Mouse (Mus musculus): ENCODE results near the gene Tmppe. TPM values are rescaled to one million over a fixed set of nuclear protein-coding genes. Genes with fewer than 3 reads are reported as not detected.
"Not testable (repeated sequence)": the region's sequence is repeated elsewhere in the genome, so short reads cannot be mapped to it uniquely, and the experiment has no call there.

Tmppe gene
- 2.8 and 4.9 TPM in 2 replicates for polyA plus RNA-seq (2014; fragmentation: Nextera tagmentation; extraction: Ambion mirVana)

DNA sequence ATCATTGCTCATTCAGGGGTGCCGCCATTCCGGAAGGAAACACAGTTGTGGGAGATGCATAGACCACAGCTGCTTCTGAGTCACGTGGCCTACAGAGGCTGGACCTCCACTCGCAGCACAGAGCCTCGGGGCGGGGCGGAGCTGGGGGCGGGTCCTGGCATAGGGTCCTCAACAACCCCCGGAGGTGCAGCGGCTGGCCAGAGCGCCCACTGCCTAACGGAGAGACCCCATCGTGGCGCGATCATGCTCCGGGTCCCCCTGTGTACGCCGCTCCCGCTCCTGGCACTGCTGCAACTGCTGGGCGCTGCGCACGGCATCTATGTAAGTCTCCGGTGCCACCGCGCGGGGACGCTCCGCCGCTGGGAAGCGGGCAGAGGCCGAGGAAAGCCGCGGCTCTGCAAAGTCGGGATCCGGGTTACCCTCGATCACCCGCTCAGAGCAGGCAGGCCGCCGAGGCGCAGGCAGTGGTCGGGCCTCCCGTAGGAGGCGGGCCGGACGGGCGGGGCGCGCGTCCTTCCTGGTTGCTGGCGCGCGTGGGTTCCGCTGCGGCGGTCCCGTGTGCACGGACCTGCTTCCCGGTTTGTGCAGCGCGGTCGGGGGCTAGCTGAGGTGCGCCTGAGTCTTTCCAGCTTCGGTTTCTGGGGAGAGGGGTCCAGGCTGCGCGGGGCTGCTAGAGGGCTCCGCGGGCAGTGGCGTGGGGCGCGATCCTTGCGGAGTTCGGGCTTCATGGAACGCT lies at the start of gene Tmppe, which contains the start of gene Glb1:
Tmppe (plus strand) TSS at position 157 of the 736 bp plus-strand sequence.
Glb1 (plus strand) TSS at position 128 of the 736 bp plus-strand sequence.
- peak within 1 kb of the TSS; percentile 82 for H3K9ac ChIP-seq (replicated peaks; ENCODE audit: low read depth, low read length)
- H3K36me3 ChIP-seq (ENCODE audit: control insufficient read depth, insufficient read depth, low read length): no peaks in the 10 kb centered on the region
- H3K4me3 ChIP-seq (ENCODE audit: low read depth, low read length): peak within 1 kb of the TSS; percentile 89
- H3K27me3 ChIP-seq (ENCODE audit: control insufficient read depth, insufficient read depth, low read length): no peaks in the 10 kb centered on the region
- peak within 1 kb of the TSS; percentile 86 for H3K27ac ChIP-seq (ENCODE audit: low read depth, low read length)
- peak within 1 kb of the TSS; percentile 66 for H3K4me2 ChIP-seq (ENCODE audit: low read depth, low read length)
- under 1% methylated on average over 73 of the region's 73 CpGs for WGBS
- peak; percentile 99 for ATAC-seq (ENCODE audit: low read depth)
- no peaks in the 10 kb centered on the region for H3K9me3 ChIP-seq (ENCODE audit: control insufficient read depth, low read length)
- H3K4me1 ChIP-seq (ENCODE audit: control insufficient read depth, insufficient read depth, low read length): 0 out of 2 replicates have a peak, but pooled peaks cover 6% of the 10 kb centered on the region

DNA sequence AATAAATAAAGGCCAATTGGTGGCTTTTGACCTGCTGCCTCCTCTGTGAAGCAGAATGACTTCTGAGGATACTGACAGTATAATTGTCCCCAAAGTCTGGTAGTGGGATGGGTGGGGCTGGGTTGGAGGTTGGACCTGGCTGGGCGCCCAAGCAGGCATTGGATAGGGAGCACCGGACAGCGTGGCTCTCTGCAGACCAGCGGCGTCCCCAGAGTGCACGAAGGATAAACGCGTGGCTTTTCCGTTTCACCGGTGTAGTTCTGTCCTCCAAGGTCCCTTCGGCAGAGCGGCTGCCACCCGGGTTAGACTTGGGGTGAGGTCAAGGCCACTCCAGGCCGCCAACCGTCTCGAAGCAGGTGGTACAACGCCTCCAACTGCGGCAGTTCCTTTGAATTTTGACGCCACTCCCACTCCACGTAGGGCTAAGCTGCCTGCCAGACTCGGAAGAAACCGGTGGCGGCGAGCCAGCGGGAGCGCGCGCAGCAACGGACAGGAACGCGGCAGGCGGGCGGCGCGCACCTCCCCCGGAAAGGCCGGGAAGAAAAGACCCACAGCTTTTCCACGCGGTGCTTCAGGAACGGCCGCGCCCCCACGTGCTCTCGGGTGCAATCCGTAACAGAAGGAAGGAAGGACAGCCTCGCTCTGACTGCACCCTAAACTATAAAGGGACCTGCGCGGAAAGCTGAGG lies 33.0 kb upstream of the Tmppe start:
- 1% methylated on average over 48 of the region's 48 CpGs for WGBS
- Histone ChIP-seq H3K36me3 (ENCODE audit: control insufficient read depth, insufficient read depth, low read length) (no peaks in the 10 kb centered on the region), H3K9ac (replicated peaks; ENCODE audit: low read depth, low read length) (peak overlapping the region; percentile 58), H3K9me3 (ENCODE audit: control insufficient read depth, low read length) (no peaks in the 10 kb centered on the region), H3K4me3 (ENCODE audit: low read depth, low read length) (peak overlapping the region; percentile 50), H3K4me1 (ENCODE audit: control insufficient read depth, insufficient read depth, low read length) (no peaks in the 10 kb centered on the region), H3K4me2 (ENCODE audit: low read depth, low read length) (peak overlapping the region; percentile 93), H3K27me3 (ENCODE audit: control insufficient read depth, insufficient read depth, low read length) (no peaks in the 10 kb centered on the region), H3K27ac (ENCODE audit: low read depth, low read length) (no peak overlapping the region)
- ATAC-seq (ENCODE audit: low read depth): peak; percentile 90

DNA sequence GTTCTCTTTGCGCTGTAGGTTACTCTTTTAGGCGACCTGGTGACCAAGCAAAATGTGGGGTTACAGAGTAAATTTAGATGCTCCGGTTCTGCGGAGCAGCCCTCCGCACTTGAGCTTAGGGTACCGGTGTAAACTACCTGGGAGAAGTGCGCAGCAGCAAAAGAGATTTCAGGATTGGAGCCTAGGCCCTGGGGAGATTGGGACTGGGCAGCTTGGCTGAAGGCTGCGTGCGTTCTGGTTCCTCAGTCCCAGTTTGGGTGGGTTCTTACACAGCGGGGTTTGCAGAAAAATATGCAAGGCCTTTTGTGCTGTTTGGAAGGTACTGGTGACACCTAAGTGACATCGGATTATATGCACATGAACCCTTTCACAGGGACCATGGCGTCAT lies 32.4 kb upstream of the Tmppe start:
- Histone ChIP-seq H3K27me3 (ENCODE audit: control insufficient read depth, insufficient read depth, low read length) (no peaks in the 10 kb centered on the region), H3K4me3 (ENCODE audit: low read depth, low read length) (peak overlapping the region; percentile 50), H3K4me2 (ENCODE audit: low read depth, low read length) (peak overlapping the region; percentile 93), H3K36me3 (ENCODE audit: control insufficient read depth, insufficient read depth, low read length) (no peaks in the 10 kb centered on the region), H3K9ac (replicated peaks; ENCODE audit: low read depth, low read length) (peak overlapping the region; percentile 58), H3K27ac (ENCODE audit: low read depth, low read length) (no peak overlapping the region), H3K9me3 (ENCODE audit: control insufficient read depth, low read length) (no peaks in the 10 kb centered on the region), H3K4me1 (ENCODE audit: control insufficient read depth, insufficient read depth, low read length) (no peaks in the 10 kb centered on the region)
- ATAC-seq (ENCODE audit: low read depth): peak; percentile 20; the same call in 1 of the 2 replicates
- 14% methylated on average over 12 of the region's 12 CpGs for WGBS

DNA sequence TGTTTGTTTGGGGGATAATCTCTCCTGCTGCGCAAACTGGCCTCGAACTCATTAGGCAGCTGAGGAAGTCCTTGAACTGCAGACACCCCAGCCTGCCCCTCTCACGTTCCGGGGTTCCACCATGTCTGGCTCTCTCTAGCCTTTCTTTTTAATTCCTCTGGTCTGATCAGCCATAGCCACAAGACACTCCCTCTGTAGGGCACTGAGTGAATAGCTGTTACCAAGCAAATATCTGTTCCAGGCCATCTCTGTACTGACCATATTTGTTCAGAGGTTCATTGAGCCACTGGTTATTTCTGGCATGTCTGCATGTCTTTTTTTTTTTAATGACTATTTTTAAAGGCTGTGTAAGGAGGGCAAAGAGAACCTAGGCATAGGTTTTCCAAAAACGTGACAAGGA lies 31.5 kb upstream of the Tmppe start:
- not testable (repeated sequence) for H3K27ac ChIP-seq (ENCODE audit: low read depth, low read length); H3K4me1 ChIP-seq (ENCODE audit: control insufficient read depth, insufficient read depth, low read length); H3K9me3 ChIP-seq (ENCODE audit: control insufficient read depth, low read length); H3K27me3 ChIP-seq (ENCODE audit: control insufficient read depth, insufficient read depth, low read length); ATAC-seq (ENCODE audit: low read depth); H3K36me3 ChIP-seq (ENCODE audit: control insufficient read depth, insufficient read depth, low read length); H3K4me2 ChIP-seq (ENCODE audit: low read depth, low read length); H3K4me3 ChIP-seq (ENCODE audit: low read depth, low read length); H3K9ac ChIP-seq (replicated peaks; ENCODE audit: low read depth, low read length)
- 65% methylated on average over 5 of the region's 5 CpGs for WGBS

DNA sequence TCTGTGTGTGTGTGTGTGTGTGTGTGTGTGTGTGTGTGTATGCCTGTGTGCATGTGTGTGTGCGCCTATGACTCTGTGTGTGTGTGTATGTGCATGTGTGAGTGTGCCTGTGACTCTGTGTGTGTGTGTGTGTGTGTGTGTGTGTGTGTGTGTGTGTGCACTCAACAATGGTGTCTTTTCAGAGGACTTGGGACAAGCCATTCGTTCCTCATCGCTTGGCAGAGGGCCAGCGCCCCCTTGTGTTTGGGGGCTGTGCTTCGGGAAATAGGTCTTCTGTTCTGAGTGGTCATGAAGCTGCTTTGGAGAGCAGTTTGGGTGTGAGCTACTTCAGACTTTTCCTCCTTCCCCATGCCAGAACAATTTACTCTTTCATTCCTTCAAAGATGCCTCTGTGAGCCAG lies 29.2 kb upstream of the Tmppe start:
- H3K4me2 ChIP-seq (ENCODE audit: low read depth, low read length); H3K4me3 ChIP-seq (ENCODE audit: low read depth, low read length); H3K4me1 ChIP-seq (ENCODE audit: control insufficient read depth, insufficient read depth, low read length); ATAC-seq (ENCODE audit: low read depth); H3K36me3 ChIP-seq (ENCODE audit: control insufficient read depth, insufficient read depth, low read length); H3K9ac ChIP-seq (replicated peaks; ENCODE audit: low read depth, low read length); H3K9me3 ChIP-seq (ENCODE audit: control insufficient read depth, low read length); H3K27me3 ChIP-seq (ENCODE audit: control insufficient read depth, insufficient read depth, low read length); H3K27ac ChIP-seq (ENCODE audit: low read depth, low read length): not testable (repeated sequence)
- WGBS: 23% methylated on average over 5 of the region's 5 CpGs

DNA sequence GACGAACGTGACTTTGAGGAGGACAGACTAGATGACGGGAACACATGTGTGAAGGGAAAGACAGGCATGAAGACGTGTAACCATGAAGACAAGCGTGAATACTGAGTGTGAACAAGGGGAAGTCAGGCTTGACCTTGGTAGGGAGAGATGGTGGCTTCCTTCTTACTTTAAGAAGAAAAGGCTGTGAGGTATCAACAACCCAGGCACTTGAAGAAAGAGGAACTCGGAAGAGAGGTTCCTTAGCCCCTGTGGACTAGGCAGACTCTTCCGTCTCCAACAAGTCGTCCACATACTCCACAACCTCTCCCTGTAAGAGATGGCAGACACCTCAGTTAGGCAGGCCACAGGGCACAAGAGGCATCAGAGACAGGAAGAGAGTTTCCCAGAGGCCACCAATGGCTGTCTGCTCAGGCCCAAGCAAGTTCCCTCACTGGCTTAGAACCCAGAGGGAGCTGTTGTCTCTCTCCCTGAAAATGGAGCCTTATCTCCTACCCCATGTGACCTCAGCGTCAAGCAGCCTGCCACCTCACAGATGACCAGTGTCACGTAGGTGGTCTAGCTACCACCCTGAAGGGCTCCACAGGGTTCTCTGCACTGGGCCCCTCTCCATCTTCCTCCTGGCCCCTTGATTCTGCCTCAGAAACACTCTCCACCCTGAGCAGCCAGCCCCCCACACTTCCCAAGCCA lies 25.5 kb upstream of the Tmppe start:
- H3K4me1 ChIP-seq (ENCODE audit: control insufficient read depth, insufficient read depth, low read length): no peaks in the 10 kb centered on the region
- H3K27ac ChIP-seq (ENCODE audit: low read depth, low read length): no peak overlapping the region
- no peaks in the 10 kb centered on the region for H3K27me3 ChIP-seq (ENCODE audit: control insufficient read depth, insufficient read depth, low read length)
- no peak overlapping the region for H3K4me2 ChIP-seq (ENCODE audit: low read depth, low read length)
- H3K36me3 ChIP-seq (ENCODE audit: control insufficient read depth, insufficient read depth, low read length): no peaks in the 10 kb centered on the region
- no peak overlapping the region for H3K4me3 ChIP-seq (ENCODE audit: low read depth, low read length)
- no peaks in the 10 kb centered on the region for H3K9me3 ChIP-seq (ENCODE audit: control insufficient read depth, low read length)
- 92% methylated on average over 10 of the region's 10 CpGs for WGBS
- H3K9ac ChIP-seq (replicated peaks; ENCODE audit: low read depth, low read length): no peak overlapping the region
- no peak for ATAC-seq (ENCODE audit: low read depth)

DNA sequence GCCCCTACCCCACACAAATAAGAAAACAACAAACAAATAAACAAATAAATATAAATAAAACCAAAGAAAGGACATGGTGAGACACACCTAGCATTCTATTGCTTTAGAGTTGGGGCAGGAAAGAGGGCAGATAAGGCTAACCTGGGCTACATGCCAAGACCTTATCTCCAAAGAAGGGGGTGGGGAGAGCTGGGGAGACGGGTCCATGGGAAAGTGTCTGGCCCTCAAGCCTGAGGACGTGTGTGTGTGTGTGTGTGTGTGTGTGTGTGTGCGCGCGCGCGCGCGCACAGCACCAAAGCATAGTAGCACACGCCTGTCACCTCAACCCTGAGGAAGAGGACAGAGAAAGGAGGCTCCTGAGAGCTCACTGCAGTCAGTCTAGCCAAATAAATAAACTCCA lies 23.7 kb upstream of the Tmppe start:
- 91% methylated on average over 10 of the region's 10 CpGs for WGBS
- no peak overlapping the region for H3K4me2 ChIP-seq (ENCODE audit: low read depth, low read length)
- H3K27ac ChIP-seq (ENCODE audit: low read depth, low read length): no peak overlapping the region
- no peak overlapping the region for H3K4me3 ChIP-seq (ENCODE audit: low read depth, low read length)
- H3K9me3 ChIP-seq (ENCODE audit: control insufficient read depth, low read length): no peaks in the 10 kb centered on the region
- no peak overlapping the region for H3K9ac ChIP-seq (replicated peaks; ENCODE audit: low read depth, low read length)
- H3K27me3 ChIP-seq (ENCODE audit: control insufficient read depth, insufficient read depth, low read length): no peaks in the 10 kb centered on the region
- no peak for ATAC-seq (ENCODE audit: low read depth)
- no peaks in the 10 kb centered on the region for H3K4me1 ChIP-seq (ENCODE audit: control insufficient read depth, insufficient read depth, low read length)
- no peaks in the 10 kb centered on the region for H3K36me3 ChIP-seq (ENCODE audit: control insufficient read depth, insufficient read depth, low read length)

DNA sequence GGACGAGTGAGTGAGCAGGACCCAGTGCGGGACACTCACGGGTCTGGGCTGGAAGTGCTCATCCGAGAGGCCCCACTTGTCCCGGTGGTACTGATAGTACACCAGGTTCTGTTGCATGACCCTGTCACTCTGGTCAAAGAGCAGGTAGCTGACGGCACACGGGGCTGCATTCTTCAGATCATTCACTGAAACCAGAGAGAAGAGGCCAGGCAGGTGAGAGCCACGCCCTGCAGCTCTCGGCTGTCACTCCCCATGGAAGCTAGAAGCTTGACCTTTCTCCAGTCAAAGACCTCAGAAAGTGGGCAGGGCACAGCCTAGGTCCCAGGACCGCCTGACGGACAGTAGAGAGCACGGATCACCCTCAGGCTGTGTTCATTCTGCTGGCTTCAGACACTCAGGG lies 21.0 kb upstream of the Tmppe start:
- H3K9me3 ChIP-seq (ENCODE audit: control insufficient read depth, low read length): no peaks in the 10 kb centered on the region
- 92% methylated on average over 12 of the region's 12 CpGs for WGBS
- no peak overlapping the region for H3K4me3 ChIP-seq (ENCODE audit: low read depth, low read length)
- no peak overlapping the region for H3K4me2 ChIP-seq (ENCODE audit: low read depth, low read length)
- H3K27me3 ChIP-seq (ENCODE audit: control insufficient read depth, insufficient read depth, low read length): no peaks in the 10 kb centered on the region
- H3K4me1 ChIP-seq (ENCODE audit: control insufficient read depth, insufficient read depth, low read length): no peaks in the 10 kb centered on the region
- H3K36me3 ChIP-seq (ENCODE audit: control insufficient read depth, insufficient read depth, low read length): no peaks in the 10 kb centered on the region
- H3K9ac ChIP-seq (replicated peaks; ENCODE audit: low read depth, low read length): no peak overlapping the region
- no peak for ATAC-seq (ENCODE audit: low read depth)
- H3K27ac ChIP-seq (ENCODE audit: low read depth, low read length): no peak overlapping the region

Data from neural tube, embryonic 14.5 days (tissue).